Mouse (Mus musculus) bone marrow macrophage, adult 2 months (primary cell): ENCODE data around the gene Slc7a1.

ENCODE experiments used
- CTCF ChIP-seq: IDR thresholded peaks from 2 replicates; pipeline ENCODE4 v1.5.1; 2012; ENCODE audit warnings: low read depth, mild to moderate bottlenecking, low read length, moderate library complexity
- POLR2A ChIP-seq: IDR thresholded peaks from 2 replicates; pipeline ENCODE4 v1.6.1; 2012; ENCODE audit warnings: mild to moderate bottlenecking, low read depth, low read length, borderline replicate concordance

- no peak for TF ChIP-seq CTCF
- TF ChIP-seq POLR2A: no peak
Measured at GRCm38 (mm10) chr5:148409465-148409864, 9.8 kb upstream of the Slc7a1 start.
